Mouse (Mus musculus) right cerebral cortex, postnatal 25 days (tissue): Measurements from ENCODE around the gene Riiad1.
A peak's percentile ranks its signal among the peaks of the same experiment; 100 is the strongest.

ENCODE experiments used
- DNase-seq: peaks from one replicate; pipeline ENCODE4 v3.0.0; 2022

Gene Riiad1

DNA sequence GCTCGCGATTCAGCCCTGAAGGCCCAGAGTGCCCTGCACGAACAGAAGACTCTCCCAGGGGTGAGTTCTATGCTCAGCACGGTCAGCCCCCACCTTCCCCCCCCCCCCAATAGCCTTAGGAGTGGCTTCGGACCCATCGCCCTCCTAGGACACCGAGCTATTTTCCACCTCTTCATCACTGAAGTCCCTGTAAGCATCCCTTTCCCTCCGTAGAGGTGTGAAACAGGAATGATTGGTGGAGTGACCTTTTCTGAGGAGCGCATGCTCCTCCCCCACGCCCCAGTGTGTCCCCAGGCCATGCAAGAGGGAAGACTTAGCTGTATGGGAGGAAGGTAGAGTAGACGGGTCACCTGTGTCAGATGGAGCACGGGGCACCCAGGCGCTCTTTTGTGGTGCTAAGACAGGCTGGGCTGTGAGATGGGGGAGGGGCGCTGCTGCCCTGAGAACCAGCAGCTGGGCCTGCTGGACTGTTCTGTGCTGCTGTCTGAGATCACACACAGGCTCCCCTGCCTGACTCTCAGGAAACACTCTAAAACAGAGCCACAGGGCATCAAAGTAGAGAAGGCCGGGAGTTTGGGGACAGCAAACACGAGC, at the start of gene Riiad1:
TSS of gene Riiad1 (minus strand) at position 51 of the 594 bp plus-strand sequence.
- DNase-seq = no peak

DNA sequence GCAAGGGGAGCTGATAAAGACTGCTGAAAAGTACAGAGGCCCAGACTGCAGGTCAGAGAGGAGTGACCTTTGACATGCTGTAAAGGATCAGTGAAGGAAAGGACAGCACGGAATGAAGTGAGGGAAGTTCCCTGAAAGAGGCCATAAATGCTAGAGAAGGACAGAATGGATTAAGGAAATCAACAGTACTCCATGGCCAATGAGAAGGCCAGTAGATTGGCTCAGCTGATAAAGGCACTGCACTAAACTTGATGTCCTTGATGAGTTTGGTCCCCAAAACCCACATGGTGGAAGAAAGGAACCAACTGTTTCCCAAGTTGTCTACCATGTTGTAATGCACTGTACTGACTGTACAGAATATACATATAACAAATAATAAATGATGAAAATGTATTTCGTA, 46.6 kb upstream of the Riiad1 start:
- no peak for DNase-seq

DNA sequence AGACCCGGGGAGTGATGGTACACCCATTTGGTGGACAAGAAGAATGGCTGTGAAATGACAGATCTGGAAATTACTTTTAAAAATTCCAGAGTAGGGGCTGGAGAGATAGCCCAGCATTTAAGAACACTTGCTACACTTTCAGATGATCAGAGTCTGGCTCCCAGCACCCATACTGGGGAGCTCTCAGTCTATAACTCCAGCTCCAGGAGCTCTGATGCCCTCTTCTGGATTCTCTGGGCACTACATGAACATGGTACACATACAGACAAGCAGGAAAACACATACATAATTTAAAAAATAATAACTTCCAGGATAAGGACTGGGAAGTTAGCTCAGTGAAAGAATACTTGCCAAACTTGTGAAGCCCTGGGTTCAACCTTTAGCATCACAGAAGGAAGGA, 26.5 kb upstream of the Riiad1 start:
- DNase-seq = no peak

DNA sequence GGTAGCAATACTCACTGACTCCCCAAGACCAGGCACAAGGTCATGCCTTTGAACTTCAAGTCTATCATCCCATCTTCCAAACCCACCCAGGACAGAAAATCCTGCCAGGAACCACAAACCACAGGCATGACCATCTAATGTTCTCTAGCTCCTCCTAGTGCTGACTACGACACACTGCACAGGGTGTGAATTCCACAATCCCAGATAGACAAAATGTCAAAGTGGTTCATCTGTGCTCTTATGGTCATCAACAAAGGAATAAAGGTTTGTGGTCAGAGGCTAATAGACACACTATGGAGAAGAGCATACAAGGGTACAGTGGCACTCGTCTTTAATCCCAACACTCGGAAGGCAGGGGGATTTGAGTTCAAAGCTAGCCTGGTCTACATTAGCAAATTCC, 22.1 kb upstream of the Riiad1 start:
- DNase-seq = no peak

DNA sequence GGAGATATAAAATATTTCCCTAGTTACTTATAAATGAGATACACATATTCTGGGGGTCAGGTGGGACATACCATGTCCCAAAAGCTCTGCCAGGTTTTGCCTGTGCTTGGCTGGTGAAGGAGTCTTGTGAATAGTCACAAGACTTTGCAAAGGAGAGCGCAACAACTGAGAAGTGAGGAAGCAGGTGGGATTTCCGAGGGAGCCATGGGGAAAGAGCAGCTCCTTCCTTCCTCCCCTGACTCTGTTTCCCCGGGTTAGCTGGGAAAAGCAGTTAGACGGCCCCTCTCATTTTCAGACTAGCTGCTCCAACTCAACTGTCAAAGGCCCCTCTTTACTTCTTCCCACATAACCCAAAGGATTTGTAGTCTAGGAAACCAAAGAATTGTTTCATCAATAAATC, 17.0 kb upstream of the Riiad1 start:
- no peak for DNase-seq

DNA sequence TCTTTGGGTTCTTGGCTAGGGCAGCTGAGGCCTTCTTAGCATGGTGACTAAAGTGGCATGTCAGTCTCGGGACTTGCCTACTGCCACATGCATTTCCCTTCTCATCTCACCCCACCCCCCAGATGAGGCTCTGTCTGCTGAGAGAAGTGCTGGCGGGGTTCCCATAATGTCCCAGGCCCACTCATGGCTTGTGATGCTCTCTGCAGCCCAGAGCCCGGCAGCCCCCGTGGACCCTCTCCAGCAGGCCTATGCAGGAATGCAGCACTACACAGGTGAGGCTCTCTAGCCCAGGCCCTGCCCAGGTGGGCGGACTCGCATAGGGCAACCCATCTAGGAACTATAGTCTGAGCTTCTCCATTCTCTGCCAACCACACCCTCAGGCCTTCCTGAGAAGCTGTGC, 7.4 kb upstream of the Riiad1 start:
- no peak for DNase-seq

DNA sequence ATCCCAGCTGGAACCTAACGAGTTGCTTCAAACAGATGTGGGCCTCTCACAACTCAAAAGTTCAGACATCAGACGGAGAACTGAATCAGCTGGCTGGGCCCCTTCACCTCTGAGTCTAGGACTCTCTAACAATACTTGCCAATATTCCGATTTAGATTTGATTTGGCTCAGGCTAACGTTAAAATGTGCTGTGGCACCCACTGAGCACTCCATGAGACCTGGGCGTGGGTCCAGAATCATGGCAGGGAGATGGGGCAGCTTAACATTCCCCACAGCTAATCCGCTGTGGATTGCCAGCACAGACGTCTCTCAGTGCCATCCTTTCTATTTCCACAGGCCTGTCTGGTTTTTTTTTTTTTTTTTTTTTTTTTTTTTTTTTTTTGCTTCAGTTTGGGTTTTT, 5.8 kb upstream of the Riiad1 start:
- no peak for DNase-seq

DNA sequence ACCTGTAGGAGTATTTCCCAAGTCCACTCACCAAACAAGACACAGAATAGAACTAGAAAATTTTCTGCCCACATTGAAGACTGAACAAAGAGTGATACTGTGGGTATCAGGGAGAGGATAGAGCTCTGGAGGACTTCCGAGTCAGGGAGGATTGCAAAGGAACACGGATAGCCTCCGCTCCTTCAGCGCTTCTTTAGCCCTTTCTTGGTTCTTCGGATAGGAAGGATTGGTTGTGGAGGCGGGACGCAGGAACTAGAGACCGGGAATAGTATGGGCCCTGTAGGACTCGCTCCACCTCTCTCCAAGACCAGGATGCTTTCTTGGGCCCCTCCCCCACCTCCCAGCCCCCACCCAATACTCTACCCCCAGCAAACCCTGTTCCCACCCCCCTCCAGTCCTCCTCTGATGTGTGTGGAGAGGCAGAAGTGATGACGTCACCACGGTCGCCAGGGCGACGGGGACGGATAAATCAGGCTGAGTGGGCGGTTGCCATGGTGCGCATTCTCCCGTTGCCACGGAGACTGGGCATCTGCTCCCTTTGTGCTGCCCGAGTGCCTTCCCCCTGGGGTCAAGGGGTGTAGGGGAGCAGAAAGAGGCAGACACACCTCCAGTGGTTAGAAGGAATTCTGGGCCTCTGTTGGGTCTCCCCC, 3.8 kb upstream of the Riiad1 start:
- DNase-seq = peak; percentile 96

DNA sequence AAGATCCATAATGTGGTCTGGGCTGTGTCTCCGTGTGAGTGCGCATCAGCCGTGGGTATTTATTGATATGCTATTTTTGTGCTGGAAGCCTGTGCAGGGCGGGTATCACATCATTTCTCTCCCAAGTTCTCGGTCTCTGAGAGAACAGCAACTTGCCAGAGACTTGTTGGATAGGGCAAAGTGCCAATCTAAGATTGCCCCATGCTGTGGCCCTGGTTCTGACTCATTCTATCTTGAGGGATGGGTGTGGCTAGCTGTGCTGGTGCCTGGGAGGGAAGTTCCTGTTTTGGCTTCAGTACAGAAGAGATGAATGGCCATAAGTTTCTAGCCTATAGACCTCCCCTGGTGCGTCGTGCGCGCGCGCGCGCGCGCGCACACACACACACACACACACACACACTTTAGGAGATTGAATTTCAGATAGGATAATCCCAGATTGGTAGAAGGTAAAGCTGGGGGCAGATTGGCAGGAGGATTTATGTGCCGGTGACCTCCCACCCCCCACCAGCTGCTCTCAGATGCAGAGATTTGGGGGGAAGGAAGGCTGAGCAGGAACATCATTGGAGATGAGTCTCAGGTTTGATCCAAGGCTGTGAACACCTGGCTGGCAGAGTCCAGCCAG, 2.7 kb upstream of the Riiad1 start:
- DNase-seq = no peak

DNA sequence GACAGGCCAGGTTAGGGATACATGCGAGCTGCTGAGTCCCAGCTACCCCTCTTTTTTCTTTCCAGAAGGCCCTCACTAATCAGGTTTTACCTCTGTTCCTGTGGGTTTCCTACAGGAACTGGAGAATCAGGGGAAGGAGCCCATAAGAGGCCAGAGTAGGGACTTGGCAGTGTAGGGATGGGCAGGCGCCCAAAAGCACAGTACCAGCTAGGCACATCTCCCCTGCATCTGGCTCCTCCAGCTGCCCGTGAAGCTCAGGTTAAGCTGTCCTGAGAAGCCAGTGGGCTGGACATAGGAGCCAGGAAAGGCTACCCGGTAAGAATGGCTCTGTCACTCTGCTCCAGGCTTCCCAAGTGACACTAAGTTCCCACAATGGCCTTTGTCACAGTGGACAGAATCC, 1.3 kb upstream of the Riiad1 start:
- DNase-seq = no peak

DNA sequence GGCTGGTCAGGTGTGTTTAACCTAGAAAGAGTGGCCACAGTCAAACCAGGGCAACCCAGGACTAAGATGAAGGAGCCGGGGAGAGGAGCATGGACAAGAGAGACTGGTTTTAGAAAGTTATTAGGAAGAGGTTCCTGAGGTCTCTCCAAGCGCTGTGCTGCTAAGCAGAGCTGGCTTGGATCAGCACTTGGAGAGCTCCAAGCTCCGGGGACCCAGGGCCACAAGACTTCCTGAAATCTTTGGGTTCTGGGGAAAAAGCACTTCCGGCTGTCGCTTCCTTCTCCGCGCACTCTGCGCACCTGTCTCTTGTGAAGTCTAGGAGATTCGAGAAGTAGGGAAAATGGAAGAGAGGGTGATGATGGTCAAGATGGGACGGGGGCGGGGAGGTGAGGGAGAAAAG, 577 bp downstream of the Riiad1 start:
- DNase-seq = peak; percentile 35

DNA sequence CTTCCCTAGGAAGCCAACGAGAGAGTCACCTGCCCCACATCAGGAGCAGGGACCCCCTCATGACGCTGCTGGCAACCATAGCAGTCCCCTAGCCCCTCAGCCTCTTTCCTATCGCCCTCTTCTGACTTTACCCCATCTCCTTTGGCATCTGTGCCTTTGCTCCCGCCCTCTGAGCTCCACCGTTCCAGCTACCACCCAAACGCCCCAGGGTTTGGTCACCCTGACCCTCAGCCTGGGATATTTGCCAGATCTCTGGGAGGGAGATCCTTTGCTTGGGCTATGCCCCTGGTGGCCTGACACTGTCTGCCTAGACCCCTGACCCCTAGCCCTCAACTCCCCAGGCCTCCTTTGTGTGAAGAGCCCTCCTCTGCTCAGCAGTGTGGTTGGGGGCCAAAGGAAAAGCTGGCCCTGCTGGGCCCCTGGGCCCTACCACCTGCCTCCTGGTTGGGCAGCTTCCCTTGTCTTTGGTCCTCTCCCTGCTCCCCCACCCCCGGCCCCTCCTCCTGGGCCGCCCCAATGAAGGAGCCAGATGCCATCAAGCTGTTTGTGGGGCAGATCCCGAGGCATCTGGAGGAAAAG, 1.5 kb downstream of the Riiad1 start:
- DNase-seq = no peak

DNA sequence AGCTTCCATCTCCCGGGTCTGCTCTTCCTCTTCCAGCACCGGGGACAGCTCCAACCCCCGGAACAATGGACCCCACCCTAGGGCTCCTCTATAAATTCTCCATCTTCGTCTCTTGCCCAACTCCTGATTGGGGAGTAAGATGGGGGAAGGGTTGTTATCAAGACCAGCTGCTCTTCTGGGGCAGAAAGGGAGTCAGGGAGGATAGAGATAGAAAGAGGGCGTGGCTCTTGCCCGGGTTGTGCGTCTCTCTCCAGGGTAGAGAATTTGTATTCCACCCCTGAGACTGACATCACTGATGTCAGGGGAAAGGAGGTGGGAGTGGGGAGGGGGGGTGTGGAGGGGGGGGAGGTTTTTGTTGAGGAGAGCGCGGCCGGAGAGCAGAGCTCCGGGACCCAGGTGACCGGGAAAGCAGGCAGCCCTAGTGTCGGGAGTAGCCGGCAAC, 2.1 kb downstream of the Riiad1 start, which contains the start of gene Celf3:
TSS of gene Celf3 (plus strand) at position 315 of the 442 bp plus-strand sequence.
- peak; percentile 69 for DNase-seq

DNA sequence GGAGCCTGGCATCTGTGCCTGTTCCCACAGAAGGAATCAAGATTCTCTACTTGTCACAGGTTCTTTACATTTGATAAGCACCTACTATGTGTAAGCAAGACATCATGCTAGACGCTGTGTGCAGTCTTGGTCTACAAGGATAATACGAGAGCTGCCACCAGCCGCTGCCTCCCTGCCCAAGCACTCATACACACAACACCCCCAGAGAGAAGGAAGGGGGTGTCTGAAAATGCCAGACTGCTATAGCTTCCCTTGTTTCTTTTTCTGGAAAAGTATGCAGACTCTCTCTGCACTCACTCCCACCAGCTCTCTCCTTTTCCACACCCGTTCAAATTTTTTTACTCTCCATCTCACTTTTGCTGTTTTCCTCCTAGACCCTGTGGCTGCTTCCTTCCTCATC, 2.7 kb downstream of the Riiad1 start:
- DNase-seq = peak; percentile 61

DNA sequence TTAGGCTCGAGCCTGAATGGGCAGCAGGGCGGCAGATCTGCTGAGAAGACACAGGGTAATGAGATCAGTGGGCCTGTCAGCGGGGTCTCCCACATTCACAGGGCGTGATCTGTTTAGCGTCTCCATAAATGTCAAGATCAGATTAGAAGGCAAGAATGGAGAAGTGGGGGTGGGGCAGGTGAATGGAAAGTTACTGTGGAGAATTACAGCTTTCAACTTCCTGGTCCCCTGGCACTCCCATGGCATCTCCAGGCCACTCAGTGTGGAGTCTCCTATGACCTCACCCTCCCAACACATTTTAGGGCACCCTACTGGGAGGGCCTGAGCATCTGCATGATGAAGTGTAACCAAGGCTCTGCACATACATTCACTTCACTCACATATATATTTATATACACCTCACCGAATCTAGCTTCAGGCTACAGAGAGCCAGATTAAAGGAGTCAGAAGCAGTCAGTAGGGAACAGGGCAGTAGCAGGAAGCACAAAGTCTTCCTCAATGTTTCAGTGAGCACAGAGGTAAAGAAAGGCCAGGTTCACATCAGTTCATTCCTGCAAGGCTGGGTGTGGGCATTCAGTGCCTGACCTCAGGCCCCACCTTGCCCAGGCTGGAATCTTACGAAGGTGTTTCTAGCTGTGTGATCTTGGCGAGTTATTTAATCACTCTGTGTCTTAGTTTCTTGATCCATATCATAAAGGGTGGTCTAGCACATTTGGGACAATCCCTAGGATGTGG, 3.7 kb downstream of the Riiad1 start:
- DNase-seq = no peak

DNA sequence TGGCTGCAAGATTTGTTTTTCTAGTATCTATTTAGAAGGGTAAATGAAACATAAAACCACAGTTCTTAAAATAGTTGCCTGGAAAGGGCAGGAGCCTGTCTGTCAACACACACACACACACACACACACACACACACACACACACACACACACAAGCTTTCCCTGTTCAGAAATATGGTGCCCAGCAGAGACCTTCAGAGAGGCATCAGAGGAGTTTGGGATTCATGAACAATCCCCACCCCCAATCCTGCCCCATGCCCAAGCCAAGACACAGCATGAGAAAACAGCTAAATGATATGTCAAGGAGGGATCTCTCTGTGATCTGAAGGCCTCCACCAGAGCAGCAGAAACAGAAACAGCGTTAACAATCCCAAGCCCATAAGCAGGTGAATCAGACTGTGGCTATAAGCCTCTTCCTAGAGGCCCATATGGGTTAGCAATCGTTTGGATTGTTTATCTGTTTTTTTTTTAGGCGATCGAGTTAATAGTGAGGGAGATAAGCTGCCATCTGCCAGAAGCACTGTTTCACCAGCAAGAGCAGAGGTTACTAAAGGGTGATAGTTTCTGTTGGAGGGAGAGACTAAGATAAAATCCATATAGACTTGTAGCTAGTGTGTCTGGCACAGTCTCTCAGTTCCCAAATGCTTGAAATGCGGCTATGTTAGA, 6.4 kb downstream of the Riiad1 start:
- DNase-seq = no peak

DNA sequence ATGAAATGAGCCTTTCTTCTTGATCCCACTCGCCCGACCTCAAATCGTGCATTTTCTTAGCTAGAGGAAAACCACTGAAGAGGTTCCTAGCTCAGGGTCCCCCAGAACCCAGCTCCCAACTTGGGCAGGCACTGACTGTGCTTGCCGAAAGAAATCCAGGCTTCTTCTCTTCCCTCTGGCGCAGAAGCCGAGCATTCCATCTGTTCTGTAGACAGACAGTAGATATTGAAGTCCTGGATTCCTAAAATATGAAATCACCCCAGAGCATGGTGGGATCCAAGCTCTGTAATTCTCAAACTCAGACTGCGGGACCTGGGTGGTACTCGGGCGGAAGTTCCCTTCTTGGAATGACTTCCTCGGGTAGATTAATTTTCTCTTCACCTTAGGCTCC, 7.0 kb downstream of the Riiad1 start:
- no peak for DNase-seq

DNA sequence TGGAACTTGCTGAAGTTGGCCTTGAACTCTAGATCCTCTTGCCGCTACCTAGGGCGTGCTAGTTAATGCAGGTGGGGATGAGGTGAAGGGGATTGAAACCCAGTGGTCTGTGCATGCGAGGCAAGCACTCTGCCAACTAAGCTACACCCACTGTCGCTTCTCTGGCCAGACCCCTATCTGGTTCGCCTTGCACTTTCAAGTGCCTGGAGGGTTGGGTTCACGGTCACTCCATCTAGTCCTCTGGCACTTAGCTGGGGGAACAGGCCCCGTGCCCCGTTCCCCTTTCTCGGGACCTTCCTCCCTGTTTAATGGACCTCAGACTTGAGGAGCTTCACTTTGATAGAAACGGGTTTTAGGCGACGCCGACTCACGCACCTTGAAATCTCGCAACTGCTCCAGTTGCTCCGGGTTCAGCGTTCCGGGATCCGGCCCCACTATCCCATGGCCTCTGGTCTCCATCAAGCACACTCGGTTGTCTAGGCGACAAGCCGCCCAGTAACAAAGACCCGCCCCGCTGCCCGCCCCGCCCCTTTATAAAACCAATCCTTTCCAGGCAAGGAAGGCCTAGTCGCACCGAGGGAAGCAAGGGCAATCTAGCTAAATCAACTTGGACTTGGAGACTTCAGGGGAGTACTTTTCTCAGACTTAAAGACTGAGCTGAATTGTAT, 7.6 kb downstream of the Riiad1 start:
- DNase-seq = no peak

DNA sequence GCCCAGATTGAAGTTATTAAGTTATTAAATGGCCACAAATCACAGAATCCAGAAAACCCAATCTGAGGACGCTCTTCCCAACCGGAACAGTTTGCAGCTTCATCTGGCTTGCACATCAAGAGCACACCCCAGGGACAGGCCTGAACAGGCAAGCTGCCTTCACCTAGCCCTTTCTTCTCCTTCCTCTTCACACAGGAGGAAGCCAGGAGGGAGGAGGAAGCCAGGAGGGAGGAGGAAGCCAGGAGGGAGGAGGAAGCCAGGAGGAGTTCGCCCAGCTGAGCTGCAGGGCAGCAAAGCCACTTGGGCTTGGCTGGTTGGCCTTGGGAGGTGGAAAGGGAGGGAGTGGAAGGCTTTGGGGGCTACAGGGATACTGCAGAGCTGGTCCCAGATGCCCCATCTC, 11.2 kb downstream of the Riiad1 start:
- no peak for DNase-seq

DNA sequence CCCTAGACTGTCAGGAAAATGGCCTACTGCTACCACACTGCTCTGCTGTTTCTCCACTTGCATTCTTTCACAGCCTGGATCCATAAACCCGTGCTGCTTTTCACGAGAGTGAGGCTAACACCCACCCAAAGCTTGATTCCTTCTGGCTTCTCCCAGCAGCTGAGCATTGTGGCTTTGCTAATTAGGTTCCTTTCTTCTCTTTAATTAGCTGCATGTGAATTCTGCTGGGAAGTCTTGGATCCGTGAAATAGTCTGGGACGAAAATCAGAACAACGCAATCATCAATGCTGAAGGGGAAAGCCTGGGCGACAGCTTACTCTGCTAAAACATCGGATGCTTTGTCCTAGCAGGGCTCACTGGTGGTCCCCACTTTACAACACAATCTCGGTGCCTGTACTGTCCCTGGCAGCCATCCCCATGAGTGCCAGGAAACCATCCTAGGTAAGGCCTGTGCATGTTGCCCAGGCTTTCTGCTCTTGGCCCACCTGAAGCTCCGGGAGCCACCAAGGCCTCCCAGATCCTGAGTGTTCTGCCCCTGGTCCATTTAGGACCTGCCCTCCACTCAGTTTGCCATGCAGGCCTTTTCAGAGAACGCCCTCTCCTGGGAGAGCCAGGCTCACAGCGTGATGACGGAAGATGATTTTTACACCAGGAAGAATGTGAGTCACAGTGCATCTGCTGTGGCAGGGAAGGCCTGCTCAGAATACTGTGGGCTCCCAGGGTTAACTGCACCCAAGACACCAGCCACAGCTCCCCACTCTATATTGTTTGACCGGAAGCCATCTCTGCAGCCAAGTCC, 14.3 kb downstream of the Riiad1 start:
- DNase-seq = peak; percentile 73

DNA sequence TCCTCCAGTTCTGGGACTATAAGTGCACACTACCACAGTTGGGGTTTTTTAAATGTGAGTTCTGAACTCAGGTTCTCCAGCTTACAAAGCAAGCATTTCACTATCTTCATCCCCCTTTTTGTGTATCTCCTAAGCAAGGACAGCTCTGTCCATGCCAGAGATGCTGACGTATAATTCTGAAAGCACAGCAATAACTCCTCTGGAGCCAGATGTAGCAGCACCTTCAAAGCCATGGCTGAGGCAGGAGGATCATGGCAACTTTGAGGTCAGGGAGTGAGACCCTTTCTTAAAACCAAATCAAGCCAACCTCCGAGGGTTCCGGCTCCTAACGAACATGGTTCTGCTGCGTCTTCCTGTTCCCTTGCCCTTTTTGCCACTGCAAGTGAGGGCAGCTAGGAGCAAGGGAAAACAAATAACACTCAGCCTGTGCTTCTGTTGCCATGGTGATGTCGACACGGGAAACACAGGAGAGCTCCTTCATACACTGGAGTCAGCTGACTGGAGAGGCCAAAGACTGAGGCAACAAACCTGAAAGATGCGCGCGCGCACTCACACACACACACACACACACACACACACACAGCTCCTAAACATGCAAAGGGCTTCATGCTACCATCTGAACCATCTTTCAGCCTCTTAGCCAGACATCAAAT, 16.1 kb downstream of the Riiad1 start:
- DNase-seq = peak; percentile 31
